Mouse (Mus musculus) cortical plate, adult 2 months (tissue): ENCODE data around the gene Cacna1c.

Experiments used
- CTCF ChIP-seq: fragments of 200-500 bp; IDR thresholded peaks from 2 replicates; pipeline ENCODE4 v1.5.1; 2011; ENCODE audit warnings: mild to moderate bottlenecking, control low read depth, low read length; ENCODE audit not compliant: insufficient read depth; ENCODE audit errors: extremely low read depth
- POLR2A ChIP-seq: fragments of 200-500 bp; IDR thresholded peaks from 2 replicates; pipeline ENCODE4 v1.6.1; 2011; ENCODE audit warnings: mild to moderate bottlenecking, low read length, control low read depth; ENCODE audit not compliant: insufficient read depth; ENCODE audit errors: extremely low read depth

- TF ChIP-seq POLR2A (no peak), CTCF (no peak)
Measured at GRCm38 (mm10) chr6:118906878-118907277, 289.3 kb downstream of the Cacna1c start.
